Mouse (Mus musculus) neutrophil, adult 65 days (primary cell): ENCODE results near the gene Abhd14a. TPM values are rescaled to one million over a fixed set of nuclear protein-coding genes. Genes with fewer than 3 reads are reported as not detected.

Experiments
- total RNA-seq: library from RNA; stranded (reverse); gene quantifications from 2 replicates; pipeline ENCODE4 v1.2.4, GENCODE M21; 2023

Abhd14a gene
- 0.44 and 2.3 TPM in 2 replicates for total RNA-seq

DNA sequence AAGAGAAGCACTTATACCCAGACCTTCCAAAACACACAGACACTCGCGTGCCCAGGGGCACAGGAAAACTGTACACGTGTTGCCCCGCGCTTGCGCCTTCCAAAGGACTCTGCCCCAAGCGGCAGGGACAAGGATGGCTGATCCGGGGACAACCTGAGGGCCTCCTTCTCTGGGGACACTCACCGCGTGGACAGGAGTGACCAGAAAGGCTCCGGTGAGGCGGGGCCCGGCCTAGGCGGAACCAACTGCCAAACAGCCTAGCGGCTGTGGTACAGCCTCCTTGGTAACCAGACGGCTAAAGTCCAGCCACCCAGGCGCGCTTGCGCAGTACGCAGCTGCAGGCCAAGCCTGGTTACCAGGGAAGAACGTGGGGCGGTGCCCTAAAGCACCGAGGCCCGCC, at the start of gene Abhd14a, which contains the start of gene Abhd14b:
Gene Abhd14a, minus strand, starts transcription at position 331 of the 400 bp plus-strand sequence.
Gene Abhd14b, plus strand, starts transcription at position 112 of the 400 bp plus-strand sequence.

DNA sequence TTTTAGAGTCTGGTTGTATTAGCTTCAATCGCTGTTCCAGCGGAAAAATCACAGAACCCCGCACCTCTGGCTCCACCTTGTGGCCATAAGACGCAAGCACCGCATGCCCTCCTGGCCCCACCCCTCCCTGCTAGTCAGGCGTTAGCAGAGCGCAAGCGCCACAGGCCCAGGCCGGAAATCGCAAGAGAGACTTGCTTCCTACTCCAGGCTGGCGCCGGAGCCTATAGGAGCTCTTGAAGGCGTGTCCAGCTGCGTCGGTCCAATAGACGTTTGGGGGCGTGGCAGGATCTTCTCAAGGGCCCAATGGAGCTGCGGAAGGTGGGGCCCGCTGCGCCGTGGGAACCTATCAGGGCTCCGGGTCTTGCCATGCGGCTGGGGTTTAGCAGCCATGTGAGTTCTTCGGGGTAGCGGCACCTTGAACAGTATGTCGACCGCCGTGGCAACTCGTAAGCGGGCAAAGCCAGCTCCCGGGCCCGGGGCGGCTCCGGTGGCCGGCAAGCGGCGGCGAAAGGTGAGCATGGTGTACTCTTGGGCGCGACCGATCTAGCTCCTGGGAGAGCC, 29.5 kb upstream of the Abhd14a start, which contains the start of gene Parp3:
Gene Parp3, minus strand, starts transcription at position 26 of the 561 bp plus-strand sequence.

DNA sequence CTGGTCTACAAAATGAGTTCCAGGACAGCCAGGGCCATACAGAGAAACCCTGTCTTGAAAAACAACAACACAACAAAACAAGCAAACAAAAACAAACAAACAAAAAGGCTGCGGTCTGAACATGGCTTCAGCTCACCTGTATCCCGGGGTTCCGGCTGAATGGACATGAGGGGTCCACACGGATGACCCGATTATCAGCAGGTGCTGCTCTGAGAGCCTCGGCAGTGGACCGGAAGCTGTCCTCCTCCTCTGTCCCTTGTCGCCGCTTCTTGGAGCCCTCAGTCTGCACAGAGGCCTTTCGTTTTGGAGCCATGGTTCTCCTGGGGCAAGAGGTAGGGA, 28.2 kb upstream of the Abhd14a start, which contains the start of gene Rrp9:
Gene Rrp9, plus strand, starts transcription at position 301 of the 339 bp plus-strand sequence.

DNA sequence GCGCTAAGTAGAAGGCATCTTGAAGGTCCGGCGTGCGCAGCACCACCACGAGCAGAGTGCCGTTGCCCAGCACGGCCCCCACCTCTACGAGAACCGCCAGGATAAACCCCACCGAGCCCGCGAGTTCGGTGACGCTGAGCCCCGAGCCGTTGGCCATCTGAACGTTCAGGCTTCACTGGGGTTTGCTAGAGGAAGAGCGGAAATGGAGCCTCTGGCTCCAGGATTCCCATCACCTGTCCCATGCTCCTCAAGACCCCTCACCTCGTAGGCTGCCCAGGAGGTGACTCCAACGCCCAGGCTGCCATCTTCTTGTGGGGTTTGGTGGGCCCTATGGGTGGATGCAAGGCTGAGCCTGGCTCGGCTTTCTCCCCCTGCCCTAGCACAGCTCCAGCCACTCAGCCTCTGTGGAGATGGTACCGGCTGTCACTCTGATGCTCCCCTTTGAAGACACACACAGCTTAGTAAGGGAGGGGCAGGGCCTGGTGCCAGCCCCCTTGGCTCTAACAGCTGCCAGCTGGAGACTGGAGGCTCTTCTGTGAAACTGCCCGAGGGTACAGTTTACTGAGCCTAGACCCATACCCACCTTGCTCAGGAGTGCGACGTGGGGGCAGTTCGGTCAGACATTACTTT, 18.2 kb upstream of the Abhd14a start, which contains the start of gene Gpr62:
Gene Gpr62, minus strand, starts transcription at position 368 of the 630 bp plus-strand sequence.

DNA sequence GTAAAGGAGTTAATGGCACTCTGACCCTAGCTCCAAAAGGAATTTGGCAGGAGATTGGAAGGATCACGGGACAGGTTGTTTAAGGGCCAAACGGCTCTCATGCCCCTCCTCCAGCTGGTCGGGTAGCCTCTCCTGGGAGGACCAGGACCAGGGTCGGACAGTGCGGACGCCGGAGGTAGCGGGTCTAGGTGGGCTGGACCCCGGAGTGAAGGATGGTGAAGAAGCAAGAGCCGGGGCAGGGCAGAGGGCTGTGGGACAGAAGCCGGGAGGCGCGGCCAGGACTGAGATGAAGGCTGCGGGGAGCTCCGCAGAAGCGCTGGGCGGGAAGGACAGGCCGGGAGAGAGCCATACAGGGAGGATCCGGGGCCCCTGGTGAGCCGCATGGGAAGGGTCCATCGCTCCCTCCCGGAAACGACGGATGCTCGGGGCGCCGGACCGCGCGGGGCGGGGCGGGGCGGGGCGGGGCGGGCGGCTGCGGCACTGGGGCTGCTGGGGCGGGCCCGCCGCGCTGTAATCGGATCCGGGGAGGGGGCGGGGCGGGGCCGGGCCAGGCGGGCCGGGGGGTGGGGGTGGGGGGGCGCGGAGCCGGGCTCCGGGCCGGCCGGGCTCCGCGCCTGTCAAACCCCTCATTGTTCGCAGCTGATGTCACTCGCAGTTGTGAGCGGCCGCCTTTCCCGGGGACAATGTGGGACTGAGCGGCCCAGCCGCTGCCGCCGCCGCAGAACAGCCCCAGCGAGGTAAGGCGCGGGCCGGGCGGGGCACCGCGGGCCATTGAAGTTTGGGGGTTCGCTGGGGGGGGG, 6.0 kb upstream of the Abhd14a start, which contains the start of gene Pcbp4:
Gene Pcbp4, plus strand, starts transcription at position 21 of the 800 bp plus-strand sequence.

DNA sequence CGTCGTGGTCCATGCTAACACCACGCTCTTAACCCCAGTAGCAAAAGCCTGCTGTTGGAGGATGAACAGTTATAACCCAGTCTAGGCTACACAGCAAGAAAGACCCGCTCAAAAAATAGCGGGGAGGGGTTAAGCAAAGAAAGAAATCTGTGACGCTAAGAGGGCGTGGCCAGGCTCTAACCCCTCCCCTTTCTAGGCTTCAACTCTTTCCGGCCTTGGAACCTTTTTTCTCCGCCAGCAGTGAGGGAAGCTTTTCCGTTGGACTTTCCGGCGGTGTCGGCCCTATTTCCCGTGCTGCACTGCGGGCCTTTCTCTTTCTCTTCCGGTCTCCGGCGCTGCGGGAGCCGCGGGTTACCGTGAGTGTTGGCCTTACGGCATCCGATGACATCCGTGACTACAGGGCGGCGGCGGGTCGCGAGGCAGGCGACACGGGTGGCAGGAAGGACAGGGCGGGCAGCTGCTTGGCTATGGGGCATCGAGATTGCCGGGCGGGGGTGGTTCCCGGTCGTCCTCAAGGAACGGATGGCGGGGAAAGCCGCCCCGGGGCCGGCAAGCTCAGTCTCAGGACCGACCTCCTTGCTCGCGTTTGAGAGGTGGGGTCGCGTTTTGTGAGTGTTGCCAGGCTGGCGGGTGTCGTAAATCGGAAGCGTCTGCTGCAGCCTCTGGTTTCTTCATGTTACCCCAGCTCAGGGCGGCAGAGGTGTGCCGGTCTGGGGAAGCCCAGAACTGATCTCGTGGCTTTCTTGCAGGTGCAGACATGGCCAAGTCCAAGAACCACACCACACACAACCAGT, 18.1 kb downstream of the Abhd14a start, which contains the start of gene Rpl29:
Gene Rpl29, plus strand, starts transcription at position 234 of the 794 bp plus-strand sequence.

Other genes starting within 250 kb of the Abhd14a start
- gene Ppm1m, start 247.9 kb downstream of the Abhd14a start, total RNA-seq, result 119 and 163 TPM in 2 replicates
- gene Twf2, start 244.6 kb downstream of the Abhd14a start, total RNA-seq, result 159 and 176 TPM in 2 replicates
- 8.3 and 11.3 TPM in 2 replicates for gene Tlr9, start 225.1 kb downstream of the Abhd14a start, total RNA-seq
- gene Alas1, start 199.0 kb downstream of the Abhd14a start, total RNA-seq, result 172 and 178 TPM in 2 replicates
- 11.9 and 16.4 TPM in 2 replicates for gene Poc1a, start 166.6 kb downstream of the Abhd14a start, total RNA-seq
- gene Dusp7, start 79.0 kb downstream of the Abhd14a start, total RNA-seq, result 13.4 and 16.1 TPM in 2 replicates
- 169 and 281 TPM in 2 replicates for gene Rpl29, start 18.2 kb downstream of the Abhd14a start, total RNA-seq
- 3.3 and 4.2 TPM in 2 replicates for gene Acy1, start 9.4 kb downstream of the Abhd14a start, total RNA-seq
- gene Abhd14b, start 219 bp downstream of the Abhd14a start, total RNA-seq, result 0.64 and 1.4 TPM in 2 replicates
- gene Pcbp4, start 5.6 kb upstream of the Abhd14a start, total RNA-seq, result 1.1 and 3.5 TPM in 2 replicates
- not detected in 2 replicates for gene Gpr62, start 18.3 kb upstream of the Abhd14a start, total RNA-seq
- 8.6 and 15.7 TPM in 2 replicates for gene Rrp9, start 28.3 kb upstream of the Abhd14a start, total RNA-seq
- gene Parp3, start 29.3 kb upstream of the Abhd14a start, total RNA-seq, result 15.4 and 16.6 TPM in 2 replicates
- not detected in 2 replicates for gene Iqcf1, start 52.3 kb upstream of the Abhd14a start, total RNA-seq
- gene Iqcf5, start 66.9 kb upstream of the Abhd14a start, total RNA-seq, result not detected in 2 replicates
- not detected in 2 replicates for gene Iqcf3, start 114.0 kb upstream of the Abhd14a start, total RNA-seq
- gene Iqcf4, start 123.3 kb upstream of the Abhd14a start, total RNA-seq, result not detected in 2 replicates
- not detected in 2 replicates for gene Iqcf6, start 178.9 kb upstream of the Abhd14a start, total RNA-seq
- gene Grm2, start 208.4 kb upstream of the Abhd14a start, total RNA-seq, result not detected in 2 replicates
- 8.1 and 9.6 TPM in 2 replicates for gene Tex264, start 238.2 kb upstream of the Abhd14a start, total RNA-seq